Mouse (Mus musculus): ENCODE results near the gene Wee1.
"Not testable (repeated sequence)": the region's sequence is repeated elsewhere in the genome, so short reads cannot be mapped to it uniquely, and the experiment has no call there.

Wee1 gene

DNA sequence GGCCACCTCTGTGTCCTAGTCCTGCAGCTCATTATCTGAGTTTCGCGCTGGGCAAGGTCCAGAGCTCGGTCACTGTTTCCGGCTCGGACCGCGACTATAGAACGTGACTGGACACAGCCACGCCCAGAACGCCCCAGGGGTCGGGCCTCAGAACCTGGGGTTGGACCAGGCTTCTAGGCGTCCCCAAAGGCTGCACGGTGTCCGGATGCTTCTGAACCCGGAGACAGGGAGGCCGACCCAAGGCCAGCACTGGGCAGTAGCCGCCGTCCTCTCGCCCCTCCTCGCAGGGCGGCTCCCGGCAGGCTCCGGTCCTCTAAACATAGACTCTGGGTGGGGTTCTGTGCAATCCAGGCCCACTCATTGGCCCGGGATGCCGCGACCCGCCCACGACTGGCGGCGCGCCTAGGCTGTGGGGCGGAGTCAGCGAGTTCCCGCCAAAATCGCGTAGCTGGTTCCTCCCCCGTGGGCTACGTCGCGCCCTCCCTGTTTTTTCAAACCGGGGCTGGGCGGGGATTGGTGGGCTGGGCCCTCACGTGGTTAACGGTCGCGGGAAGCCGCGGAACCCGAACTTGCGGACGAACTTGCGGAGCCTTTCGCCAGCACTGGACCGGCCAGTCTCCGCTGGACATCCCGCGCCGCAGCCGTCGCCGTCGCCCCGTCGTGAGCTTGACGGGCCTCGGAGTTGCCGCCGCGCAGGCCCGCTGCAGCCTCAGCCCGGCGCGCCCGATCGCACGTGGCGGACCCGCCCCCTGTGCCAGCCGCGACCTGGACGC, at the start of gene Wee1:
Gene Wee1 (plus strand): TSS at position 531 of the 773 bp plus-strand sequence.
- DNase-seq (ENCODE audit: low read depth in 1 of 2, low spot score in 2 of 2): peak; percentile 97 to 99

DNA sequence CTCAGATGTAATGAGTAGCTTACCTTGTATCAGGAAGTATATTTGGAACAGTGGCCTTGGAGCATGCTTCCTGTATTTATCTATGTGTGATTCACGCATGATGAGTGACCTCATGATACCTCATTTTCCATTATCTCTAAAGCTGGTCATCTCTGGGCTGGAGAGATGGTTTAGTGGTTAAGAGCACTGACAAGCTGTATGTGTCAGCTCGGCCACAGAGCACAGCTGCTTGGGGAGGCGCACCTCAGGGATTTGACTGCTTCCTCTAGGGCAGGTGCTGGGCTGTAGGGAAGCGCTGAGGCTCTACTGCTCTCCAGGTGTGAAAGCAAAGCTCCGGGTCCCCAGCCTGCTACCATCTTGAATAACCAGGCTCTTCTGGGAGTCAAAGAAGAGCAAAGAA, 43.7 kb upstream of the Wee1 start:
- DNase-seq (ENCODE audit: low read depth in 1 of 2, low spot score in 2 of 2): no peak

DNA sequence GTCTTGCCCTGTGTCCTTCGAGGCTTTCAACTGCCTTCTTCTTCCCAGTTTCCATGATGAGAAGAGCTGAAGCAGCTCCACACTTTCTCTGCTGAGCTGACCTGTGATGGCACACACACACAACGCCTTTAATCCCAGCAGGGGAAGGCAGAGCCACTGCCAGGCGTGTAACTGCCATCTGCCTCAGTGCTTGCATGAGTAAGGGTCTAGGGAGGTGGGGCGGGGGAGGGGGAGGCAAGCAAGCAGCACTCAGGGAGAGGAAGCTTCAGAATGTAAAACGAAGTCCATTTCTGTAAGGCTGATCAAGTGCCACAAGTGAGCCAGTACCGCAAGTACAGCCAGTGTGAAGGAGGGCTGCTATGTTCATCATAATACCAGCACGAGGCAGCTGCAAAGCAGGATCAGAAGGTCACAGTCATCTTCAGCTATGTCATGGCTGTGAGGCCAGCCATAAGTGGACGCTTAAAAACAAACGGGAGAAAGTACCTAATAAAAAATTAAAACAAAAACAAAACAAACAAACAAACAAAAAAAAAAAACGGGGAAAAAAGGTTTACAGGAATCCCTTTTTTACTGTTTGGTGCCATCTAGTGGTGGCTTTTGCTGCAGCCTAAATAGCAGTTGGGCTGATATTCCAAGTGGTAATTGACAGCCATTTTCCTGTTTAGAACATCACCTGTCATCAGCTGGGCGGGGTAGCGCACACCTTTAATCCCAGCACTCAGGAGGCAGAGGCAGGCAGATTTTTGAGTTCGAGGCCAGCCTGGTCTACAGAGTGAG, 38.3 kb upstream of the Wee1 start:
- DNase-seq (ENCODE audit: low read depth in 1 of 2, low spot score in 2 of 2): no peak

DNA sequence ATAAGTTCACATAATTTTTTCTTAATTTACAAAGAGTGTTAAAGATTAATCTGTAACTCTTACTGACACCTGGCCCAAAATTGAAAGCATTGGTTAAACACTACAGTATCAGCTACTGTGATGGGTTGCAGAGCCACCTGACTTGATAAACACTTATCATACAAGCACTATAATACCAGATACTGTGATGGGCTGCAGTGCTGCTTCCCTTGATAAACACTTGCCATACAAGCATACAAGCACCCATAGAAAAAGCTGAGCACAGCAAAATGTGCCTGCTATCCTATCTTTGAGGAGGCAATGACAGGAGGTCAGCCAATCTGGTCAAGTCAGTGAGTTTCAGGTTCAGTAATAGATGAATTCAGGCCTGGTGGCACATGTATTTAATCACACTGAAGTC, 36.6 kb upstream of the Wee1 start:
- no peak for DNase-seq (ENCODE audit: low read depth in 1 of 2, low spot score in 2 of 2)

DNA sequence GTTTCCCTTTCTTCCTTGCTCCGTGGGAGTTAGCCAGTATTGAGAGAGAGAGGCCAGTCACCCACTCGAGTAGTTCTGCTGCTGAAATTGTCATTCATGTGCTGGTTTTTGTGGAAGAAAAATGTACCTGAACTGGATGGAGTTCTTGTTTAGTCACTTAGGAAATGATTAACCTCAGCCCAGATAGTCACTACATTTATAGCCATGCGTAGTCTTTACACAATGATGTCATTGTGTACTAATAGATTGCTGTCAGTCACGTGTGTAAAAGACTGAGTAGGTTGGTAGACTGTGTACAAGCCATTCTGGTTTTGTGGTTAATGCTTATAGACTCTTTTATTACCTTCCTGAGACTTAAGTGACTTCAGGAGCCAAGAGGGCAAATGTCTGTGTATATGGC, 33.9 kb upstream of the Wee1 start:
- no peak for DNase-seq (ENCODE audit: low read depth in 1 of 2, low spot score in 2 of 2)

DNA sequence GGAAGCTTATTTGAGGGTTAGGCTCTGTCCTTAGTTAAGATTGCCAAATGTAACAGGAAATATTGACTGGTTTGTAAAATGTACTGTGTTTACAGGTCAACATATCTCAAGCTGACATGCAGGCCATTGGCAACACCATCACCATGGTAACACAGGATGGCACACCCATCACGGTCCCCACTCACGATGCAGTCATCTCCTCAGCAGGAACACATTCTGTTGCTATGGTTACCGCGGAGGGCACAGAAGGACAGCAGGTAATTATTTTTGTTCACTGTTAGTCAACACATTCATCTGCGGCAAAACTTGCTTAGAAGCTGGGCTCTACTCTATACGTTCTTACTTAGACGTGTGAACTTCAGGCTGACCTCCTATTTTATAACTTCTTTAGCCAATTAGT, 30.2 kb upstream of the Wee1 start:
- DNase-seq (ENCODE audit: low read depth in 1 of 2, low spot score in 2 of 2): no peak

DNA sequence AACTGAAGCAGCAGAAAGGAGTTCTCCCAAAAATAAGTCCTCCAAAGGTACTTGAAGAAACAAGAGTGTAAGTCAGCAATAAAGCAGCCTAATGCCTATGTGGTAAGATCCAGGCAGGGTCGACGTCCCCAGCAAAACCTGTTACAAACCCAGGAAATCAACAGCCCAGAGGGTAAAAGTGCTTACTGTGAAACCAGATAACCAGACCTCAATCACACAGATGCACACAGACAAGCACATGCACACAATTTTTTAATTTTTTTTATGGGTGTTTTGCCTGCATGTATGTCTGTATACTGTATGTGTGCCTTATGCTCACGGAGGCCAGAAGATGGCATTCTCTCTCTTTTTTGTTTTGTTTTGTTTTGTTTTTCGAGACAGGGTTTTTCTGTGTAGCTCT, 25.5 kb upstream of the Wee1 start:
- DNase-seq (ENCODE audit: low read depth in 1 of 2, low spot score in 2 of 2): no peak

DNA sequence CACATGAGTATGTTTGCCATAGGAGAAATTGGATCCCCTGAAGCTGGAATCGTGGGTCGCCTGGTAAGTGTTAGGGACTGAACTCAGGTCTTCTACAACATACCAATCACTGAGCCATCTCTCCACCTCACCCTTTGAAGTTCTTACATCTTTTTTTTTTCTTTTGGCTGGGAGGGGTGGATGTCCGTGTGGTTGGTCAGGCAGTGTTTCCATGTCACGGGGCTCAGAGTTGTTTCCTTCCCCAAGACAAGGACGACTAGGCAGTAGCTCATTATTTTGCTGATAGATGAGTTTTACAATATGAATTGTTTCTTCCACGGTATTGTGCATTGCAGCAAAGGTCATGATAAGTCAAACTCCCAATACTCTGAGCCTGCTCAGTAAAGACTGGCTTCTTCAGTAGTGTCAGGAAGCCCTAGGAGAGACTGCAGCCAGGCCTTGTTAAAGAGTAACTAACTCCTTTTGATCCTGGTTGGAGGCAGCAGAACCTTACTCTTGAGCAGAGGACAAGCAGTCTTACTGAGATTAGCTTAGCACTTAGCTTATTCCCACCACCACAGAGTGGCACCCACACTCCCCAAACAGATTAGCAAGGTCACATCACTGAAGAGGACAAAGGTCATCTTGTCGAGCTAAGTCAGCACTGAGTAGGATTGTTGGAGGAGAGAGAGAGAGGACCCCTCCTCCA, 24.6 kb upstream of the Wee1 start:
- DNase-seq (ENCODE audit: low read depth in 1 of 2, low spot score in 2 of 2): no peak

DNA sequence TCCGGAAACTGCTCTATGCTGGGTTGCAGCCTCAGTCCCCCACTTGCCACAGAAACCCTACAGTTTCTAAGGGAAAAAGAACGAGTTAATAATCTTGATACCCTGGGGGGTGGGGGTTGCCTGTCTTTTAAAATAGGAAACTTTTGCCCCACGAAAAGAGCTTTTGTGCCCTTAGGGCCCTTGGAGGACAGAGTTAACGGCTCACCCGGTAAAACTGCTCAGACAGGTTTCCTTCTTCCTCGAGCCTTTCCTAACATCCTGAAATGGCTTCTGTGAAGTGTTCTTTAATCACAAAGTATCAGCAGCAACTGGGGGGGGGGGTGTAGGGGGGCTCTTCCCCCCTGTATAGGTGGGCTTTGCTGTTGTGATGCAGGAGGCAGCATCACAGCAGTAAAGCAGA, 21.0 kb upstream of the Wee1 start:
- no peak for DNase-seq (ENCODE audit: low read depth in 1 of 2, low spot score in 2 of 2)

DNA sequence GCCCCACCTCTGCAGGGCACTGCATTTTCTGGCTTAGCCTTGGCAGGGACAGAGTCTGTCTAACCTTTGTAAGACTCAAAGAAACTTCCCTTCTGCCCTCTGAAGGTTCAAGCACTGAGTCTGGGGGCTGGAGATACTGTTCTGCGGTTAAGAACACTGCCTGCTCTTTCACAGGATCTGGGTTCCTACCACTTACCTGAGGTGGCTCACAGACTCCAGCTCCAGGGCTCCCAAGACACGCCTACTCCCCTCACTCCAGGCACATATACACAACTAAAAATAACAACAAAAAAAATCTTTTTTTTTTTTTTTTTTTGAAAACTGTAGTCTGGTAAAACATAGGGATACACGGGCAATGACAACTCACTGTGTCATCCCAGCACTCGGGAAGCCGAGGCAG, 20.6 kb upstream of the Wee1 start:
- no peak for DNase-seq (ENCODE audit: low read depth in 1 of 2, low spot score in 2 of 2)

DNA sequence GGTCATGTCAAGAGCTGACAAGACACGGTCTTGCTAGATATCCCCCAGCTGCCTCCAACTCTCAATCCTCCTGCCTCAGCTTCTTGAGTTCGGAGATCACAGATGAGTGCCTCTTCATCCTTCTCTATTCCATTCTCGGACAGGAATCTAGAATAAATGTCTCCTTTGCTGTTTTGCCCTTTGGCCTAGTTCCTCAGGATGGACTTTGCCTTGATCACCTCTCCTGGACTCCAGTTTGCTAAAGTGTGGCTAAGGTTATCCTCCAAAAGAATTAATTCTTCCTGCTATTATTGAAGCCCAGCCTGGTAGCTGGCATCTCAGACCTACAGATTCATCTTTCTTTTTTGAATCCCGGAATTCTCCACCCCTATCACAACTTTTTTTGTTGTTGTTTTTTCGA, 16.8 kb upstream of the Wee1 start:
- DNase-seq (ENCODE audit: low read depth in 1 of 2, low spot score in 2 of 2): no peak

DNA sequence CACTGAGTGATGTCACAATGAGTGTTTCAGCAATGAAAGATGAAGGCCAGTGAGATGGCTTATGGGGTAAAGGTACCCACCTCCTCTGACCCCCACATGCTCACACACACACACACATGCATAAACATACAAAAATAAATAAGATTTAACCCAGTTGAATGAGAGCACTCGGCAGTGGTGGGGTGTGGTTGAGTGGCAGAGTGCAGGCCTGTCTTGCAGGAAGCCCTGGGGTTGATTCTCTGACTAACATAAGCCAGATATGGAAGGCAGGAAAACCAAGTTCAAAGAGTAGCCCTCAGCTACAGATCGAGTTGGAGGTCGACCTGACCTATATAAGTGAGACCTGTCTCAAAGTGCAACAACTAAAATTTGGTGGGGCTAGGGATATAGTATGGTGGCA, 15.2 kb upstream of the Wee1 start:
- no peak for DNase-seq (ENCODE audit: low read depth in 1 of 2, low spot score in 2 of 2)

DNA sequence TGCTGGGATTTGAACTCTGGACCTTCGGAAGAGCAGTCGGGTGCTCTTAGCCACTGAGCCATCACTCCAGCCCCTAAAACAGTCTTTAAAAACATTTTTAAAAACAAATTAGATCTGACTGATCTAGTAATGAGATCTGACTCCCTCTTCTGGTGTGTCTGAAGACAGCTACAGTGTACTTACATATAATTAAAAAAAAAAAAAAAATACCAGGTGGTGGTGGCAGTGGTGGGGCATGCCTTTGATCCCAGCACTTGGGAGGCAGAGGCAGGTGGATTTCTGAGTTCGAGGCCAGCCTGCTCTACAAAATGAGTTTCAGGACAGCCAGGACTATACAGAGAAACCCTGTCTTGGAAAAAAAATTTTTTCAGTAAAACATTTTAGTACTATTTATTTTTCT, 13.3 kb upstream of the Wee1 start:
- DNase-seq (ENCODE audit: low read depth in 1 of 2, low spot score in 2 of 2): not testable (repeated sequence)

DNA sequence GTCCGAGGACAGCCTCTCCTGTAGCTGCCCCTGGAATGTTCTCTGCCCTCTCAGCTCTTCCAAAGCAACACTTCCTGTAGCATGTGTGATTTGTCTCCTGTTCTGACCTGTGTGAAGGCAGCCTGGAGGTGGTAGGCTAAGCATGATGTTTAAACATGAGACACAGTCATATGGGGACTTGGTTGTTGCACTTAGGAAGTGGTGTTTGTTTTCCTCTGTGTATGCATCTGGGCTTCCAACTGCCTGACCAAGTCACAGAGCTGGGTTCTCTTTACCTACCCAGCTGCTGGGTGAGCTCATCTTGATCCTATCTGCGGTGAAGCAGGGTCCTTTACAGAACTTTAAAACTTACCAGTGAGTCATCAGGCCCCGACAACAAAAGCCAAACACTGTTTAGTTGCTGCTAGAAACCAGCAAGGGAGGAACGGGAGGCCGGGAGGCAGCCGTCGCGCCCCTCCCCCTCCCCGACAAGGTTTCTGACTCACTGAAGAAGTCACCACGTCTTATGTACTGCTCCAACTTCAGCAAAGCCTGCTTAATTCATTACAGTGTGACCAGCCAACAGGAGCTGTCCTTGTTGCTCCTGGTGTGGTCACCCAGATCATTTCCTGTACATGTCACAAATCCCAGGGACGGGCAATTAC, 12.8 kb upstream of the Wee1 start:
- peak; percentile 59 to 61 for DNase-seq (ENCODE audit: low read depth in 1 of 2, low spot score in 2 of 2)

DNA sequence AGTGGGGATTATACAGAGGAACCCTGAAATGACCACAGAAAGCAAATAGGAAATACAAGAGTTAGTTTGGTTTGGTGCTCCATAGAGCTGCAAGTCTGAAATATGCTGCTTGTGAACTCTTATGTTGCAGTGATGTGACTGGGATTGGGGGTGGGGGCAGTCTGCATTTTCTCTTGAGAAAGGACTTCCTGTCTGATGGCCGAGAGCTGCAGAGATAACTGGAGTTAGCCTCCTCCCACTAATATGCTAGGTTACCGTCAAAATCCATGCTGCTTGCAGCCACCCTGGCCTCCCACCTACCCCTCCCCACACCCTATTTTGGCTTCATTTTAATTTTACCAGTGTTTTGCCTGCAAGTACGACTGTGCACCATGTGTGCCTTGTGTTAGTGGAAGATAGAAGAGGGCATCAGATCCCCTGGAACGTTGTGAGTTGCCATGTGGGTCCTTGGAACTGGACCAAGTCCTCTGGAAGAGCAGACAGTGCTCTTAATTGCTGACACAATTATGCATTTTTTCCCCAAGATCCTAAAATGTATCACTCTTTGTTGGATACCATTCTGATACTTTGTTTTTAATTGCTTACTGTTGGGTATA, 11.7 kb upstream of the Wee1 start:
- no peak for DNase-seq (ENCODE audit: low read depth in 1 of 2, low spot score in 2 of 2)

DNA sequence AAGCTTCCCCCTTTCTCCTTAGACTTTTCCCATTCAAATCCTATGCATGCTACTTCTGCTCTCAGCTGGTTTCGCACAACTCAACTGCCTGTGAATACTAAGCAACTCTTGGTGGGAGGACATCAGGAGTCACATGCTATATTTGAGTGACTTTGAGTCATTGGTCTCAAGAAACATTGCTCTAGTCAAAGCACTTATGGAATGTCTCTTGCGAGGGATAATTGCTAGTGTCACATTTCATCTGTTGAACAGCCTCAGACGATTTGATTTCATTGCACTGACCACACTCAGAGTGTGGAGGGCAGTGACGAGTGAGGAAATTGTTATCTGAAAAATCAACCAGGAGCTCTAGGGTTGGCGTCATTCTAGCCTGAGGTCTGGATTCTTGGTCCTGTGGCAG, 7.1 kb upstream of the Wee1 start:
- DNase-seq (ENCODE audit: low read depth in 1 of 2, low spot score in 2 of 2): no peak

DNA sequence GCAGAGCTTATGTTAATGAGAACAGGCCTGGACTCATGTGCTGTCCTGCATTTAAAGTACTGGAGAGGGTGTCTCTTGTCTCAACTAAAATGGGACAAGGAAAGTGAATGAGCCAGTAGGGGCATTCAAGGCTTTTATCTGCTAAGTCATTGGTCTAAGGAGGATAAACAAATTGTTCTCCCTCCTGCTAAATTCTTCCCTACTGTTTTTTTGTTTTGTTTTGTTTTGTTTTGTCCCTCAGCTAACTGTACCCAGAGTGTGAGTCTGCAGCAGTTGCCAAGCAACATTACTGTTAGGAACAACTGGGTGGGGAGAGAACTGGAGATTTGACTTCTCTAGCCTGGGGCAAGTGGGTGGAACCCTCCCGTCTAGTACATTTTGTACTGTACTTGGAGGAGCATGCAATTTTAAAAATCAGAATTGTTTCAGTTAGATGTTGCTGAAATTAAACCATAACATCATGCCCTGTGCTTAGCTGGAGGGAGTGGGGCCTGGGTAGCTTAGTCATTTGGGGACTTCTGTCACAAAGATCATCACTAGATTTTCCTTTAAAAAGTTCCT, 5.0 kb upstream of the Wee1 start:
- DNase-seq (ENCODE audit: low read depth in 1 of 2, low spot score in 2 of 2): no peak

DNA sequence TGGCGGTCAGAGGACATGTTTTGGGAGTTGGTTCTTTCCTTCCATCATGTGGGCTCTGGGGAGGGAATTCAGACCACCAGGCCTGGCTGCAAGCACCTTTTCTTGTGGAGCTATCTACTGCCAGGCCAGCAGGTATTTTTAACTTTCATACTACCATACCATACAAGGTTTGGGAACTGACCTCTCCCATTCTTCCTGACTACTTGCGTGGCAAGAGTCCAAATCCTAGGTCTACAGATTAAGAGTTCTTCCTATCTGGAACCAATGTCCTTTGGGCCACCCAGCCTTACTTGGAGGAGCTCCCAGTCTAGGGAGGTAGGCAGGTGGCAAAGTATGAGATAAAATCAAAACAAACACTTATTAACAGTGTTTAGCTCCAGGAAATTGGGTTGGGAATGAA, 3.4 kb upstream of the Wee1 start:
- DNase-seq (ENCODE audit: low read depth in 1 of 2, low spot score in 2 of 2): no peak

DNA sequence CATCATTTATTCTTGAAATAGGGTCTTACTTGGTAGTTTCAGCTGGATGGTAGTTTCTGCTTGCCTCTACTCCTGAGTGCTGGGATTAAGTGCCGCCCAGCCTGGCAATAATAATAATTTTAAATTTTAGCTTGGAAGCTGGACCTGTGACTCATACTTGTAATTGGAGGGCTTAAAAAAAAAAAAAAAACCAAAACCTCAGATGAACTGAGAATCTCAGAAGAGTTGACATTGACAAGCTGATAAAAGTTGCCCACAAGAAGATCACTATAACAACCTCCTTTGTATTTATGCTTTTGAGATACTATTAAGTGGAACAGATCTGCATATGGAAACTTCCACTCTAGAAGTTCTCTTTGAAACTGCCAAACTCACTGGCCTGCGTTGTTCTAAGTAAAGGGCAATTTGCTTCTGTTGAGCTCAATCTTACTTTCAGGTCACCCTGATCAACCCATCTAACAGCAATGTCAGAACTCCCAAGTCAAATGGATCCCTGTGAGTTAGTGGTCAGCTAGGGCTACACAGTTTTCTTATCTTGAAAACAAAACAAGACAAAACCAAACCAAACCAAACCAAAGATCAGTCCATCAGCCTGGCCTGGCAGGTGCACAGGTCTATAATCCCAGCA, 1.6 kb upstream of the Wee1 start:
- no peak for DNase-seq (ENCODE audit: low read depth in 1 of 2, low spot score in 2 of 2)

DNA sequence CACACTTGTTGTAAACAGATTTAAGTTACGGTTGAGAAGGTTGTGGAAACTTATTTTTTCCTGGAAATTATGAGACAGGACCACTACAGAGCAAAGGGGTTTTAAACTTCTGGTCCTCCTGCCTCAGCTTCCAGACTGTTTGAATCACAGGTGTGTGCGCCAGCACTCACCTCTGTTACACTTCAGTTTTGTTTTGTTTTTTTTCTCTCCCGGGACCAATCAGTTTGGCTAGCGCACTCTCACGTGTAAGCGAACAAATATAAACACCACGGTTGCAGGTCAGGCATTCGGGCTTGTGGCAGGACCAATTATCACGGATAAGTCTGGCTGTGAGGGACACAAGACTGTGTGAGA, 707 bp upstream of the Wee1 start:
- DNase-seq (ENCODE audit: low read depth in 1 of 2, low spot score in 2 of 2): no peak

DNA sequence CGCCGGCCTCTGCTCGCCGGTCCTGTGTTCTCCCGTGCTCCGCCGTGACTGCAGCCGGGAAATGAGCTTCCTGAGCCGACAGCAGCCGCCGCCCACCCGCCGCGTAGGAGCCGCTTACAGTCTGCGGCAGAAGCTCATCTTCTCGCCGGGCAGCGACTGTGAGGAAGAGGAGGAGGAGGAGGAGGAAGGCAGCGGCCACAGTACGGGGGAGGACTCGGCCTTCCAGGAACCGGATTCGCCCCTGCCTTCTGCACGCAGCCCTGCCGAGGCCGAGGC, 381 bp downstream of the Wee1 start:
- DNase-seq (ENCODE audit: low read depth in 1 of 2, low spot score in 2 of 2): no peak

Measured in monocyte, adult 2 months (primary cell).